Mouse (Mus musculus) urinary bladder, adult 2 months (tissue): ENCODE results near the gene Trip13. TPM values are rescaled to one million over a fixed set of nuclear protein-coding genes. Genes with fewer than 3 reads are reported as not detected.
A peak's percentile ranks its signal among the peaks of the same experiment; 100 is the strongest.

Source experiments
- DNase-seq: peaks from one replicate; pipeline ENCODE4 v3.0.0; 2022; ENCODE audit warnings: low spot score
- polyA plus RNA-seq: library from polyadenylated mRNA; depleted of rRNA; stranded (reverse); fragments of >200 nt; gene quantifications from 2 replicates; pipeline ENCODE4 v1.2.3, GENCODE M21; 2012; rRNA removed

Gene Trip13
- polyA plus RNA-seq, 1 experiment = 1.7 TPM

DNA sequence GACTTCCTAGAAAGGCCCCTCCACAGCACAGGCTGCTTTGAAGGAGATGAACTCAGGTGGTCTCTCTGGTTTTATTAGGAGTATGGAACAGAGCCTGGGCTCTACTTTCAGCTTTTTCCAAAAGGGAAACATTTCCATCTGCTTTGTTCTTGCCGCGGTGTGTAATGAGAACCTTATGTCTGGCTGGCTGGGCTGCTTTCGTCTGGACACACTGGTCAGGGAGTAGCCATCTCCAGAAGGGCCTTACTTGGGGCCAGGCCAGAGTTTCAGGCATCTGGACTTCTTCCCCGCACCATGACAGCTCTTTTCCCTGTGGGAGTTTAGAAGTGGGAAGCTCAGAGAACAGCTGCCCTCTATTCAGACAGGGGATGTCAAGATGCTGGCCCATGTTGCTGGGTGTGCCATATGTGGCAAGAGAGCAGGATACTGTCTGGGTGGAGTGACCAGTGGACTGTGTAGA lies 50.1 kb downstream of the Trip13 start:
- DNase-seq = peak; percentile 25

DNA sequence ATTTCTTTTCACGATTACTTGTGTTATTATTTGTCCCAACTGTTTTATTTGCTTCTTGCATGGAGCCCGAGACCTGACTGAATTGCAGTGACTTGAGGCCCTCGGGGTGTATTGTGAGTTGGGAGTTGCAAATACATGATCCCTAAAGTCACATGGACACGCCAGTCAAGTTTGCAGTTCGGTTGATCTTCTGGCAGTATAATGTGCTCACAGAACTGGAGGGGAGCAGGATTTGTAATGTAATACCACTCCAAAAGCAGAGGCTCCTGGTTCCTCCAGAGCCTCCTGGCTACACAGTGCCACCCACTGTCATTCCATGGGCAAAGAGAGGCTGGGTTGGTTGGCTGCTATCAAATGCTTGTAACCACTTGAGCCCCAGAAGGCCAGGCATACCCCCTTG lies 51.0 kb downstream of the Trip13 start:
- DNase-seq = peak; percentile 9

GRCm38 (mm10) chr13:73886066-73886465 lies 51.5 kb downstream of the Trip13 start:
- DNase-seq = no peak

DNA sequence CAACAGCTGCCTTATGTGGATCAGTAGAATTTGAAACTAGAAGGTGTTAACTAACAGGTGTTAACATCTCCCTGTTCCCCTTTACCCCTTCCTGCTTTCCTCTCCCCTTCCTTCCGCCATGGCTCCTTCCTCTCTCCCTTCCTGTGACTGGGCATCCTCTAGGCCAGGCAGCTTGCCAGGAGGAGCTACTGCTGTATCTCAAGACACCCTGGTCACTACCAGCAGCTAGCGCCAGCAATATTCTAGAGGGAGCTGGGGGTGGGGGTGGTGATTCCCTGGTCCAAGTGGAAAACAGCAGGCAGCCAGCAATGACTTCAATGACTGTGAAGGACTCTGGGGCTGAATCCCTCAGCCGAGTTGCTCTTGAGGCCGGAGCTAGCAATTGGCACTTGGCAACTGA lies 51.9 kb downstream of the Trip13 start:
- DNase-seq = no peak

- DNase-seq = no peak
Measured at GRCm38 (mm10) chr13:73881347-73881746, 56.2 kb downstream of the Trip13 start.

DNA sequence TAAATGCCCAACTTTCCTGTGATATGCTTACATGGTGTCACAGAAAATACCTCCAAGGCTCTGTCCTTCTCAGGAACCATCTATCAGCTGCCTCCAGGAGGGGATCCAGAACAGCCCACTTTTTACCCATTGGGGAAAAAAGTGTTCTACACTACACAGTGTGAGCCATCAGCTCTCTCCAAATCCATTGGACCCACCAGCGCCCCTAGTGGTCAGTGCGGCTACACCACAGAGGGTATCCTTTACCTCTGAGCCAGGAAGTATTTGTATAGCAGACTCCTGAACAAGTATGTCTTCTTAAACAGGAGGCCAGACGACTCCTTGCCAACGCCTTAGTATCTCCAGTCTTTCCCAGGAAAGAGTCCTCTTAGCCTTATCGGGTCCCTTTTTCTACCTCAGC lies 57.8 kb downstream of the Trip13 start:
- DNase-seq = no peak

DNA sequence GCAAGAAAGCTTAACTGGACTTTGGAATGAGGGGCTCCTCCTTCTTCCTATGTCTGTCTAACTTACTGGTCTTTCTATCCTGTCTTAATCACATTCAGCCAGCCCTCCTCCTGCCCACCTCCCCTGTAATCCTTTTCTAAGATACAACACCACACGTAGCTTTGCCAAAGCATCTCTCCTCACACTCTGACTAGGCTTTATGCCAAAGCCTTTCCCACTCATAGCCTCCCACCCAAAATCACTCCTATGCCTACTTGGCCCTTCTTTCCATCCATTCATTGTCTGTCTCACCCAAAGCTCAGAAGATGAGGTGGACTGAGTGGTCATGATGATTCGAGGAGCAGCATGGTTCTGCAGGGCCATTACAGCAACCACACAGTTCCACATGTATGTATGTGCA lies 65.4 kb downstream of the Trip13 start:
- no peak for DNase-seq

Other genes with a start within 250 kb of the Trip13 start
- 0.07 and 0.12 TPM in 2 replicates for gene Slc6a19, start 232.9 kb downstream of the Trip13 start, polyA plus RNA-seq
- 105 and 110 TPM in 2 replicates for gene Slc12a7, start 204.7 kb downstream of the Trip13 start, polyA plus RNA-seq
- gene Nkd2, start 90.2 kb downstream of the Trip13 start, polyA plus RNA-seq = 64.0 and 74.8 TPM in 2 replicates
- 62.4 and 64.3 TPM in 2 replicates for gene Brd9, start within 50 bp of the Trip13 start, polyA plus RNA-seq
- gene Zdhhc11, start 26.1 kb upstream of the Trip13 start, polyA plus RNA-seq = not detected in 2 replicates
- 21.2 and 26.5 TPM in 2 replicates for gene Tppp, start 71.6 kb upstream of the Trip13 start, polyA plus RNA-seq
- 4.2 and 5.2 TPM in 2 replicates for gene Cep72, start 124.5 kb upstream of the Trip13 start, polyA plus RNA-seq
- 0.03 and 0.04 TPM in 2 replicates for gene Slc9a3, start 183.7 kb upstream of the Trip13 start, polyA plus RNA-seq